Mouse (Mus musculus) myocyte (in vitro differentiated cells): ENCODE results near the gene Rgs9bp. TPM values are rescaled to one million over a fixed set of nuclear protein-coding genes. Genes with fewer than 3 reads are reported as not detected.

ENCODE experiments used
- H3K27me3 ChIP-seq: one replicate; pipeline ENCODE4 v1.6.1; 2011; ENCODE audit not compliant: control insufficient read depth, insufficient read depth, insufficient read length
- H3K36me3 ChIP-seq: one replicate; pipeline ENCODE4 v1.6.1; 2011; ENCODE audit not compliant: control insufficient read depth, insufficient read depth
- H3K4me2 ChIP-seq: one replicate; pipeline ENCODE4 v1.6.1; 2011; ENCODE audit warnings: low read depth, control low read depth
- H3K4me3 ChIP-seq: one replicate; pipeline ENCODE4 v1.5.1; 2011; ENCODE audit warnings: mild to moderate bottlenecking, control low read depth, moderate library complexity
- H3K79me2 ChIP-seq: one replicate; pipeline ENCODE4 v1.6.1; 2011; ENCODE audit not compliant: control insufficient read depth, insufficient read depth
- H3ac ChIP-seq: one replicate; pipeline ENCODE4 v1.6.1; 2011; ENCODE audit not compliant: control insufficient read depth, insufficient read length
- CEBPB ChIP-seq: IDR thresholded peaks from 2 replicates; pipeline ENCODE4 v1.6.1; 2011; ENCODE audit warnings: mild to moderate bottlenecking, moderate library complexity; ENCODE audit not compliant: poor library complexity, insufficient read depth, severe bottlenecking
- E2F4 ChIP-seq: IDR thresholded peaks from one replicate; pipeline ENCODE4 v1.6.1; 2011; ENCODE audit warnings: mild to moderate bottlenecking, control low read depth, moderate library complexity; ENCODE audit not compliant: insufficient read depth
- MAX ChIP-seq: IDR thresholded peaks from one replicate; pipeline ENCODE4 v1.6.1; 2011; ENCODE audit warnings: low read depth, mild to moderate bottlenecking, control low read depth
- MYOD1 ChIP-seq, 3 experiments: IDR thresholded peaks; one replicate each; pipeline ENCODE4 v1.6.1; 2011; ENCODE audit warnings: control low read depth in 2 of 3, low read depth in 2 of 3, mild to moderate bottlenecking in 2 of 3, moderate library complexity in 1 of 3; ENCODE audit not compliant: insufficient read length in 2 of 3, control insufficient read depth in 1 of 3
- MYOG ChIP-seq, 3 experiments: IDR thresholded peaks; one replicate each; pipeline ENCODE4 v1.6.1; 2011; ENCODE audit warnings: control low read depth in 2 of 3, low read depth in 2 of 3, mild to moderate bottlenecking in 2 of 3; ENCODE audit not compliant: insufficient read length in 2 of 3, control insufficient read depth in 1 of 3, insufficient read depth in 1 of 3
- POLR2A ChIP-seq: IDR thresholded peaks from one replicate; pipeline ENCODE4 v1.6.1; 2011; ENCODE audit warnings: low read depth, mild to moderate bottlenecking, control low read depth, moderate library complexity; ENCODE audit not compliant: insufficient read length
- POLR2AphosphoS2 ChIP-seq: IDR thresholded peaks from one replicate; pipeline ENCODE4 v1.6.1; 2011; ENCODE audit warnings: low read depth, control low read depth; ENCODE audit not compliant: insufficient read length
- REST ChIP-seq: IDR thresholded peaks from one replicate; pipeline ENCODE4 v1.6.1; 2011; ENCODE audit warnings: mild to moderate bottlenecking, control low read depth, moderate library complexity; ENCODE audit not compliant: insufficient read depth, insufficient read length
- SRF ChIP-seq: IDR thresholded peaks from one replicate; pipeline ENCODE4 v1.6.1; 2011; ENCODE audit warnings: low read depth; ENCODE audit not compliant: control insufficient read depth, insufficient read length
- TCF12 ChIP-seq: IDR thresholded peaks from one replicate; pipeline ENCODE4 v1.6.1; 2011; ENCODE audit warnings: mild to moderate bottlenecking, control low read depth; ENCODE audit not compliant: poor library complexity, insufficient read depth, severe bottlenecking
- TCF3 ChIP-seq: IDR thresholded peaks from one replicate; pipeline ENCODE4 v1.6.1; 2011; ENCODE audit warnings: low read depth, control low read depth; ENCODE audit not compliant: insufficient read length
- USF1 ChIP-seq: IDR thresholded peaks from one replicate; pipeline ENCODE4 v1.6.1; 2011; ENCODE audit warnings: low read depth, mild to moderate bottlenecking, control low read depth, moderate library complexity
- polyA plus RNA-seq: library from polyadenylated mRNA; unstranded; fragments of >200 nt; fragmentation: generic; extraction: Trizol; gene quantifications from one replicate; pipeline ENCODE4 v1.2.1, GENCODE M21; 2012; ENCODE audit warnings: missing spikeins

Gene Rgs9bp
- polyA plus RNA-seq, 1 experiment = not detected

- TF ChIP-seq MYOG (IDR thresholded peaks at IDR 0.05; ENCODE audit: control insufficient read depth in 1 of 3, insufficient read depth in 1 of 3, insufficient read length in 2 of 3, low read depth in 2 of 3) (no peak), SRF (no peak), USF1 (no peak), E2F4 (no peak), MYOD1 (IDR thresholded peaks at IDR 0.05; ENCODE audit: control insufficient read depth in 1 of 3, insufficient read length in 2 of 3, low read depth in 2 of 3) (no peak), MAX (no peak), TCF12 (no peak), POLR2A (no peak), CEBPB (no peak), REST (no peak), TCF3 (no peak), POLR2AphosphoS2 (no peak)
- no peaks in the 10 kb centered on the region for H3K36me3 ChIP-seq
- H3ac ChIP-seq = no peak overlapping the region
- H3K79me2 ChIP-seq = no peaks in the 10 kb centered on the region
- no peak overlapping the region for H3K4me2 ChIP-seq
- no peak overlapping the region for H3K4me3 ChIP-seq
- H3K27me3 ChIP-seq = peaks cover 6% of the 10 kb centered on the region
Observed at GRCm38 (mm10) chr7:35556905-35557304, 28.5 kb downstream of the Rgs9bp start.

- H3K36me3 ChIP-seq = no peaks in the 10 kb centered on the region
- no peaks in the 10 kb centered on the region for H3K79me2 ChIP-seq
- H3K4me2 ChIP-seq = peak within 1 kb of the TSS; percentile 87
- H3ac ChIP-seq = peak within 1 kb of the TSS; percentile 97
- TF ChIP-seq MYOG (IDR thresholded peaks at IDR 0.05; ENCODE audit: control insufficient read depth in 1 of 3, insufficient read depth in 1 of 3, insufficient read length in 2 of 3, low read depth in 2 of 3) = no peak
- H3K27me3 ChIP-seq = peaks cover 4% of the 10 kb centered on the region
- peak within 1 kb of the TSS; percentile 43 for H3K4me3 ChIP-seq
Observed at GRCm38 (mm10) chr7:35556205-35556603, 29.2 kb downstream of the Rgs9bp start, which contains the start of gene Nudt19. Gene Nudt19 (minus strand): TSS chr7:35556304.

GRCm38 (mm10) chr7:35555224-35556204 lies 29.9 kb downstream of the Rgs9bp start:
- Histone ChIP-seq H3K36me3 (no peaks in the 10 kb centered on the region), H3K79me2 (no peaks in the 10 kb centered on the region), H3K27me3 (no peaks in the 10 kb centered on the region), H3K4me2 (peak overlapping the region; percentile 87), H3K4me3 (peak overlapping the region; percentile 43), H3ac (peak overlapping the region; percentile 97)
- TF ChIP-seq SRF (peak; percentile 9), MAX (no peak), REST (no peak), MYOG (IDR thresholded peaks at IDR 0.05; ENCODE audit: control insufficient read depth in 1 of 3, insufficient read depth in 1 of 3, insufficient read length in 2 of 3, low read depth in 2 of 3) (peak in 1 of 3 experiments; percentile 54), POLR2A (peak; percentile 69), POLR2AphosphoS2 (peak; percentile 42), MYOD1 (IDR thresholded peaks at IDR 0.05; ENCODE audit: control insufficient read depth in 1 of 3, insufficient read length in 2 of 3, low read depth in 2 of 3) (peak in 2 of 3 experiments; percentile 37 to 53)

GRCm38 (mm10) chr7:35554605-35555175 lies 30.7 kb downstream of the Rgs9bp start:
- Histone ChIP-seq H3K4me3 (peak overlapping the region; percentile 43), H3K36me3 (no peaks in the 10 kb centered on the region), H3ac (peak overlapping the region; percentile 97), H3K4me2 (peak overlapping the region; percentile 87), H3K27me3 (no peaks in the 10 kb centered on the region), H3K79me2 (no peaks in the 10 kb centered on the region)
- TF ChIP-seq CEBPB (no peak), POLR2A (no peak), MYOG (IDR thresholded peaks at IDR 0.05; ENCODE audit: control insufficient read depth in 1 of 3, insufficient read depth in 1 of 3, insufficient read length in 2 of 3, low read depth in 2 of 3) (no peak)
